Mouse (Mus musculus) stomach, postnatal 0 days (tissue): ENCODE measurements around the gene Ly6g6c. TPM values are rescaled to one million over a fixed set of nuclear protein-coding genes. Genes with fewer than 3 reads are reported as not detected.

Experiments used
- ATAC-seq: fragments of 200-750 bp; cut with Nextera tagmentation; 2 replicates; pipeline ENCODE4 v1.8.0; 2017; ENCODE audit not compliant: low FRiP score, low TSS enrichment
- DNase-seq: peaks from one replicate; pipeline ENCODE4 v3.0.0-alpha.2; 2016; ENCODE audit warnings: low spot score
- H3K27ac ChIP-seq: fragments of 300-500 bp; sonication (generic); replicated peaks from 2 replicates; pipeline ENCODE4 v1.5.1; 2014; ENCODE audit warnings: mild to moderate bottlenecking, control low read depth
- H3K27me3 ChIP-seq: fragments of 300-500 bp; sonication (generic); 2 replicates; pipeline ENCODE4 v1.6.1; 2014; ENCODE audit warnings: low read length; ENCODE audit not compliant: control insufficient read depth, insufficient read depth
- H3K36me3 ChIP-seq: fragments of 300-500 bp; sonication (generic); 2 replicates; pipeline ENCODE4 v1.6.1; 2014; ENCODE audit warnings: low read length, mixed read lengths; ENCODE audit not compliant: control insufficient read depth, insufficient read depth
- H3K4me1 ChIP-seq: fragments of 300-500 bp; sonication (generic); replicated peaks from 2 replicates; pipeline ENCODE4 v1.6.1; 2014; ENCODE audit warnings: antibody characterized with exemption; ENCODE audit not compliant: control insufficient read depth, insufficient read depth
- H3K4me2 ChIP-seq: fragments of 300-500 bp; sonication (generic); replicated peaks from 2 replicates; pipeline ENCODE4 v1.6.1; 2014; ENCODE audit warnings: low read depth, mild to moderate bottlenecking, control low read depth, moderate library complexity
- H3K4me3 ChIP-seq: fragments of 300-500 bp; sonication (generic); 2 replicates; pipeline ENCODE4 v1.5.1; 2014; ENCODE audit warnings: low read depth, low read length, control low read depth
- H3K9ac ChIP-seq: fragments of 300-500 bp; sonication (generic); 2 replicates; pipeline ENCODE4 v1.6.1; 2014; ENCODE audit warnings: mild to moderate bottlenecking, low read length, control low read depth, mixed read lengths
- H3K9me3 ChIP-seq: fragments of 300-500 bp; sonication (generic); 2 replicates; pipeline ENCODE4 v1.6.1; 2016; ENCODE audit warnings: low read length; ENCODE audit not compliant: control insufficient read depth
- CTCF ChIP-seq: IDR thresholded peaks from 2 replicates; pipeline ENCODE4 v1.5.1; 2016; ENCODE audit warnings: antibody characterized with exemption, low read depth, mild to moderate bottlenecking, moderate library complexity
- EP300 ChIP-seq: optimal IDR thresholded peaks from 2 replicates; pipeline ENCODE3; 2016; ENCODE audit warnings: antibody characterized with exemption
- WGBS: fragments of 180-500 bp; shearing (Covaris S2); extraction: QIAGEN DNeasy Blood & Tissue Kit; methylation state at CpG from one replicate; pipeline ENCODE4 v1.1.7; 2014; 5-methylcytosine and 5-hydroxymethylcytosine counted together
- polyA plus RNA-seq: library from polyadenylated mRNA; unstranded; fragments of >200 nt; fragmentation: Nextera tagmentation; extraction: Ambion mirVana; gene quantifications from 2 replicates; pipeline ENCODE4 v1.2.1, GENCODE M21; 2015

Gene Ly6g6c
- polyA plus RNA-seq, 1 experiment from 2014 or later, result 260 TPM

- Histone ChIP-seq H3K27me3 (no peaks in the 10 kb centered on the region), H3K4me1 (no peaks in the 10 kb centered on the region), H3K4me2 (no peak overlapping the region), H3K36me3 (peaks cover 31% of the 10 kb centered on the region), H3K4me3 (no peak overlapping the region), H3K9ac (no peak overlapping the region), H3K27ac (no peak overlapping the region), H3K9me3 (no peaks in the 10 kb centered on the region)
- DNase-seq, result no peak
- no peak for ATAC-seq
- WGBS, result 89% methylated on average over 12 of the region's 12 CpGs
- TF ChIP-seq CTCF, result no peak
- TF ChIP-seq EP300, result no peak
These were observed 31.4 kb downstream of the Ly6g6c start for GRCm38 (mm10) chr17:35096597-35096996.

GRCm38 (mm10) chr17:35097164-35097655, 32.0 kb downstream of the Ly6g6c start:
- no peaks in the 10 kb centered on the region for H3K27me3 ChIP-seq
- H3K4me3 ChIP-seq, result no peak overlapping the region
- ATAC-seq, result no peak
- H3K4me2 ChIP-seq, result no peak overlapping the region
- H3K9ac ChIP-seq, result no peak overlapping the region
- TF ChIP-seq EP300, result no peak
- TF ChIP-seq CTCF, result no peak
- H3K9me3 ChIP-seq, result no peaks in the 10 kb centered on the region
- DNase-seq, result no peak
- peaks cover 36% of the 10 kb centered on the region for H3K36me3 ChIP-seq
- WGBS, result 86% methylated on average over 12 of the region's 12 CpGs
- H3K27ac ChIP-seq, result no peak overlapping the region
- no peaks in the 10 kb centered on the region for H3K4me1 ChIP-seq

- TF ChIP-seq EP300, result no peak
- TF ChIP-seq CTCF, result no peak
- no peak for DNase-seq
- no peak overlapping the region for H3K4me2 ChIP-seq
- 51% methylated on average over 10 of the region's 10 CpGs for WGBS
- no peaks in the 10 kb centered on the region for H3K4me1 ChIP-seq
- no peaks in the 10 kb centered on the region for H3K27me3 ChIP-seq
- H3K9me3 ChIP-seq, result no peaks in the 10 kb centered on the region
- no peak overlapping the region for H3K9ac ChIP-seq
- ATAC-seq, result no peak
- no peak overlapping the region for H3K4me3 ChIP-seq
- no peak overlapping the region for H3K27ac ChIP-seq
- peaks cover 29% of the 10 kb centered on the region for H3K36me3 ChIP-seq
These were observed 35.1 kb downstream of the Ly6g6c start for GRCm38 (mm10) chr17:35100196-35100765.

GRCm38 (mm10) chr17:35101161-35101560, 36.0 kb downstream of the Ly6g6c start:
- H3K9ac ChIP-seq, result no peak overlapping the region
- no peaks in the 10 kb centered on the region for H3K27me3 ChIP-seq
- no peak for ATAC-seq
- whole genome bisulfite sequencing, result 89% methylated on average over 11 of the region's 11 CpGs
- H3K36me3 ChIP-seq, result peaks cover 28% of the 10 kb centered on the region
- no peak overlapping the region for H3K4me3 ChIP-seq
- no peak overlapping the region for H3K4me2 ChIP-seq
- H3K27ac ChIP-seq, result no peak overlapping the region
- no peaks in the 10 kb centered on the region for H3K4me1 ChIP-seq
- no peak for DNase-seq
- TF ChIP-seq EP300 (no peak), CTCF (no peak)
- no peaks in the 10 kb centered on the region for H3K9me3 ChIP-seq

- Histone ChIP-seq H3K4me2 (no peak overlapping the region), H3K9ac (no peak overlapping the region), H3K36me3 (peaks cover 24% of the 10 kb centered on the region), H3K27ac (no peak overlapping the region), H3K4me3 (no peak overlapping the region), H3K27me3 (no peaks in the 10 kb centered on the region), H3K9me3 (no peaks in the 10 kb centered on the region), H3K4me1 (no peaks in the 10 kb centered on the region)
- no peak for TF ChIP-seq CTCF
- no peak for TF ChIP-seq EP300
- DNase-seq, result no peak
- 76% methylated on average over 8 of the region's 8 CpGs for WGBS
- no peak for ATAC-seq
These were observed 37.1 kb downstream of the Ly6g6c start for GRCm38 (mm10) chr17:35102299-35102698.

GRCm38 (mm10) chr17:35103221-35103690, 38.1 kb downstream of the Ly6g6c start:
- WGBS, result 54% methylated on average over 6 of the region's 6 CpGs
- Histone ChIP-seq H3K27ac (no peak overlapping the region), H3K4me3 (no peak overlapping the region), H3K9me3 (no peaks in the 10 kb centered on the region), H3K4me2 (no peak overlapping the region), H3K27me3 (no peaks in the 10 kb centered on the region), H3K36me3 (peaks cover 21% of the 10 kb centered on the region), H3K9ac (no peak overlapping the region), H3K4me1 (no peaks in the 10 kb centered on the region)
- ATAC-seq, result no peak
- no peak for DNase-seq
- TF ChIP-seq CTCF (no peak), EP300 (no peak)
